Mouse (Mus musculus) cerebellum, adult 11-12 months (tissue): ENCODE measurements around the gene Ccdc69.

Experiments
- DNase-seq: peaks from one replicate; pipeline ENCODE4 v3.0.0; 2022

The Ccdc69 gene

GRCm38 (mm10) chr11:55033040-55033660 lies 44.8 kb downstream of the Ccdc69 start, which contains the start of gene Anxa6:
Anxa6 (minus strand) TSS chr11:55033445.
- DNase-seq = peak; percentile 84

GRCm38 (mm10) chr11:55032286-55032685 lies 45.6 kb downstream of the Ccdc69 start:
- no peak for DNase-seq

- DNase-seq = no peak
These were observed 46.0 kb downstream of the Ccdc69 start for GRCm38 (mm10) chr11:55031991-55032280.

GRCm38 (mm10) chr11:55031211-55031990 lies 46.5 kb downstream of the Ccdc69 start:
- DNase-seq = no peak

GRCm38 (mm10) chr11:55028509-55028908 lies 49.4 kb downstream of the Ccdc69 start:
- no peak for DNase-seq

- no peak for DNase-seq
These were observed 50.6 kb downstream of the Ccdc69 start for GRCm38 (mm10) chr11:55027204-55027855.

GRCm38 (mm10) chr11:55025896-55026295 lies 52.0 kb downstream of the Ccdc69 start:
- peak; percentile 55 for DNase-seq

GRCm38 (mm10) chr11:55023583-55023982 lies 54.3 kb downstream of the Ccdc69 start:
- DNase-seq = no peak

GRCm38 (mm10) chr11:55023049-55023564 lies 54.8 kb downstream of the Ccdc69 start:
- peak; percentile 47 for DNase-seq

GRCm38 (mm10) chr11:55022508-55022907 lies 55.4 kb downstream of the Ccdc69 start:
- DNase-seq = no peak

GRCm38 (mm10) chr11:55021859-55022258 lies 56.1 kb downstream of the Ccdc69 start:
- DNase-seq = no peak

- DNase-seq = no peak
These were observed 56.5 kb downstream of the Ccdc69 start for GRCm38 (mm10) chr11:55021458-55021857.

GRCm38 (mm10) chr11:55019711-55020110 lies 58.2 kb downstream of the Ccdc69 start:
- DNase-seq = no peak

GRCm38 (mm10) chr11:55018034-55018433 lies 59.9 kb downstream of the Ccdc69 start:
- DNase-seq = no peak

- no peak for DNase-seq
These were observed 60.7 kb downstream of the Ccdc69 start for GRCm38 (mm10) chr11:55017201-55017600.

- no peak for DNase-seq
These were observed 61.2 kb downstream of the Ccdc69 start for GRCm38 (mm10) chr11:55016758-55017157.

GRCm38 (mm10) chr11:55015831-55016241 lies 62.1 kb downstream of the Ccdc69 start:
- peak; percentile 78 for DNase-seq

- peak; percentile 41 for DNase-seq
These were observed 62.7 kb downstream of the Ccdc69 start for GRCm38 (mm10) chr11:55015264-55015663.

GRCm38 (mm10) chr11:55013802-55014201 lies 64.1 kb downstream of the Ccdc69 start:
- DNase-seq = no peak

GRCm38 (mm10) chr11:55012551-55013521 lies 65.1 kb downstream of the Ccdc69 start:
- DNase-seq = no peak

GRCm38 (mm10) chr11:55011440-55011839 lies 66.5 kb downstream of the Ccdc69 start:
- DNase-seq = no peak

- no peak for DNase-seq
These were observed 69.7 kb downstream of the Ccdc69 start for GRCm38 (mm10) chr11:55008230-55008629.

GRCm38 (mm10) chr11:55005684-55006083 lies 72.2 kb downstream of the Ccdc69 start:
- DNase-seq = no peak
